Mouse (Mus musculus): ENCODE data around the gene Thyn1. TPM values are rescaled to one million over a fixed set of nuclear protein-coding genes. Genes with fewer than 3 reads are reported as not detected.
A peak's percentile ranks its signal among the peaks of the same experiment; 100 is the strongest.

Gene Thyn1
- total RNA-seq, 1 experiment, result 112 TPM

GRCm38 (mm10) chr9:27023681-27024080 lies 24.2 kb downstream of the Thyn1 start:
- TF ChIP-seq ZC3H11A (IDR thresholded peaks at IDR 0.05; ENCODE audit: borderline replicate concordance, low read depth, low read length), result no peak
- TF ChIP-seq MAFK (IDR thresholded peaks at IDR 0.05; ENCODE audit: insufficient read depth, low read depth, low read length), result no peak
- TF ChIP-seq HCFC1 (IDR thresholded peaks at IDR 0.05; ENCODE audit: borderline replicate concordance, insufficient read depth, low read length), result no peak
- no peak for TF ChIP-seq ZNF384 (IDR thresholded peaks at IDR 0.05; ENCODE audit: low read depth, low read length)
- TF ChIP-seq CHD2 (IDR thresholded peaks at IDR 0.05; ENCODE audit: low read depth, low read length), result no peak
- Histone ChIP-seq H3K9ac (ENCODE audit: insufficient read depth, low read depth, low read length, poor library complexity, severe bottlenecking) (no peak overlapping the region), H3K9me3 (ENCODE audit: control insufficient read depth, insufficient read depth, low read depth, low read length) (no peaks in the 10 kb centered on the region), H3K27ac (ENCODE audit: insufficient read depth, low read depth, low read length, poor library complexity, severe bottlenecking) (no peak overlapping the region), H3K4me3 (ENCODE audit: insufficient read depth in 1 of 2, low read depth in 1 of 2, low read length in 2 of 2, poor library complexity in 1 of 2, severe bottlenecking in 1 of 2) (no peak overlapping the region), H3K36me3 (ENCODE audit: control insufficient read depth, insufficient read depth, low read length, poor library complexity, severe bottlenecking) (peaks cover 6% of the 10 kb centered on the region; the same call in 1 of the 2 replicates), H3K4me1 (ENCODE audit: control insufficient read depth in 2 of 2, insufficient read depth in 2 of 2, low read length in 2 of 2, poor library complexity in 1 of 2) (peaks cover 0 to 3% of the 10 kb centered on the region in 2 experiments; a peak in 1 of 4 replicates)
- no peak for DNase-seq (ENCODE audit: low read depth, low spot score)
- in situ Hi-C loops (cut with MboI; ENCODE audit: low sequenced_read_pairs in 2 of 2, unreplicated experiment in 2 of 2), result no loop called here

- H3K4me1 ChIP-seq (ENCODE audit: control insufficient read depth in 2 of 2, insufficient read depth in 2 of 2, low read length in 2 of 2, poor library complexity in 1 of 2), result peaks cover 0 to 6% of the 10 kb centered on the region in 2 experiments; a peak in 1 of 4 replicates
- H3K27ac ChIP-seq (ENCODE audit: insufficient read depth, low read depth, low read length, poor library complexity, severe bottlenecking), result no peak overlapping the region
- TF ChIP-seq MAFK (IDR thresholded peaks at IDR 0.05; ENCODE audit: insufficient read depth, low read depth, low read length), result no peak
- TF ChIP-seq ZC3H11A (IDR thresholded peaks at IDR 0.05; ENCODE audit: borderline replicate concordance, low read depth, low read length), result no peak
- no peak for TF ChIP-seq HCFC1 (IDR thresholded peaks at IDR 0.05; ENCODE audit: borderline replicate concordance, insufficient read depth, low read length)
- no peak for TF ChIP-seq ZNF384 (IDR thresholded peaks at IDR 0.05; ENCODE audit: low read depth, low read length)
- TF ChIP-seq CHD2 (IDR thresholded peaks at IDR 0.05; ENCODE audit: low read depth, low read length), result no peak
- in situ Hi-C loops (cut with MboI; ENCODE audit: low sequenced_read_pairs in 2 of 2, unreplicated experiment in 2 of 2), result no loop called here
- H3K4me3 ChIP-seq (ENCODE audit: insufficient read depth in 1 of 2, low read depth in 1 of 2, low read length in 2 of 2, poor library complexity in 1 of 2, severe bottlenecking in 1 of 2), result no peak overlapping the region
- DNase-seq (ENCODE audit: low read depth, low spot score), result no peak
- no peak overlapping the region for H3K9ac ChIP-seq (ENCODE audit: insufficient read depth, low read depth, low read length, poor library complexity, severe bottlenecking)
- no peaks in the 10 kb centered on the region for H3K36me3 ChIP-seq (ENCODE audit: control insufficient read depth, insufficient read depth, low read length, poor library complexity, severe bottlenecking)
- no peaks in the 10 kb centered on the region for H3K9me3 ChIP-seq (ENCODE audit: control insufficient read depth, insufficient read depth, low read depth, low read length)
Observed at GRCm38 (mm10) chr9:27026708-27027107, 27.2 kb downstream of the Thyn1 start.

- peak overlapping the region; percentile 80 for H3K9ac ChIP-seq (ENCODE audit: insufficient read depth, low read depth, low read length, poor library complexity, severe bottlenecking)
- in situ Hi-C loops (cut with MboI; ENCODE audit: low sequenced_read_pairs in 2 of 2, unreplicated experiment in 2 of 2), result no loop called here
- H3K9me3 ChIP-seq (ENCODE audit: control insufficient read depth, insufficient read depth, low read depth, low read length), result no peaks in the 10 kb centered on the region
- H3K36me3 ChIP-seq (ENCODE audit: control insufficient read depth, insufficient read depth, low read length, poor library complexity, severe bottlenecking), result no peaks in the 10 kb centered on the region
- TF ChIP-seq ZC3H11A (IDR thresholded peaks at IDR 0.05; ENCODE audit: borderline replicate concordance, low read depth, low read length), result no peak
- H3K27ac ChIP-seq (ENCODE audit: insufficient read depth, low read depth, low read length, poor library complexity, severe bottlenecking), result peak overlapping the region; percentile 3; the same call in 1 of the 2 replicates
- H3K4me1 ChIP-seq (ENCODE audit: control insufficient read depth in 2 of 2, insufficient read depth in 2 of 2, low read length in 2 of 2, poor library complexity in 1 of 2), result peaks cover 0 to 6% of the 10 kb centered on the region in 2 experiments; a peak in 1 of 4 replicates
- peak; percentile 21 for DNase-seq (ENCODE audit: low read depth, low spot score)
- peak overlapping the region; percentile 91 to 93 for H3K4me3 ChIP-seq (ENCODE audit: insufficient read depth in 1 of 2, low read depth in 1 of 2, low read length in 2 of 2, poor library complexity in 1 of 2, severe bottlenecking in 1 of 2)
Observed at GRCm38 (mm10) chr9:27029022-27029827, 29.7 kb downstream of the Thyn1 start.

- Histone ChIP-seq H3K27ac (ENCODE audit: insufficient read depth, low read depth, low read length, poor library complexity, severe bottlenecking) (peak within 1 kb of the TSS; percentile 3; the same call in 1 of the 2 replicates), H3K9ac (ENCODE audit: insufficient read depth, low read depth, low read length, poor library complexity, severe bottlenecking) (peak within 1 kb of the TSS; percentile 88), H3K4me1 (ENCODE audit: control insufficient read depth in 2 of 2, insufficient read depth in 2 of 2, low read length in 2 of 2, poor library complexity in 1 of 2) (peaks cover 0 to 6% of the 10 kb centered on the region in 2 experiments; a peak in 1 of 4 replicates), H3K9me3 (ENCODE audit: control insufficient read depth, insufficient read depth, low read depth, low read length) (no peaks in the 10 kb centered on the region), H3K36me3 (ENCODE audit: control insufficient read depth, insufficient read depth, low read length, poor library complexity, severe bottlenecking) (no peaks in the 10 kb centered on the region; the same call in 1 of the 2 replicates), H3K4me3 (ENCODE audit: insufficient read depth in 1 of 2, low read depth in 1 of 2, low read length in 2 of 2, poor library complexity in 1 of 2, severe bottlenecking in 1 of 2) (peak within 1 kb of the TSS; percentile 91 to 93)
- peak; percentile 96 for DNase-seq (ENCODE audit: low read depth, low spot score)
- in situ Hi-C loops (cut with MboI; ENCODE audit: low sequenced_read_pairs in 2 of 2, unreplicated experiment in 2 of 2), result no loop called here
- no peak for TF ChIP-seq MAFK (IDR thresholded peaks at IDR 0.05; ENCODE audit: insufficient read depth, low read depth, low read length)
- peak; percentile 76 for TF ChIP-seq CHD2 (IDR thresholded peaks at IDR 0.05; ENCODE audit: low read depth, low read length)
Observed at GRCm38 (mm10) chr9:27029828-27030762, 30.6 kb downstream of the Thyn1 start, which contains the start of the genes Vps26b and Ncapd3. TSS of gene Vps26b (minus strand) at chr9:27030065. TSS of gene Ncapd3 (plus strand) at chr9:27030175.

All from ES-E14 (cell line).